Mouse (Mus musculus) left cerebral cortex, adult 2 months (tissue): ENCODE measurements around the gene Galntl6. TPM values are rescaled to one million over a fixed set of nuclear protein-coding genes. Genes with fewer than 3 reads are reported as not detected.
"Not testable (repeated sequence)": the region's sequence is repeated elsewhere in the genome, so short reads cannot be mapped to it uniquely, and the experiment has no call there.

Experiments used
- DNase-seq, 2 experiments: peaks; one replicate each; pipeline ENCODE4 v3.0.0; 2021 to 2022; ENCODE audit warnings: low spot score in 2 of 2, mixed read lengths in 1 of 2; ENCODE audit errors: extremely low spot score in 1 of 2
- H3K27ac ChIP-seq: fragments of 200-600 bp; 2 replicates; pipeline ENCODE4 v1.8.1; 2022
- H3K4me3 ChIP-seq: fragments of 200-600 bp; 2 replicates; pipeline ENCODE4 v1.8.1; 2022
- CTCF ChIP-seq: fragments of 200-600 bp; IDR thresholded peaks from 2 replicates; pipeline ENCODE4 v1.8.1; 2022; ENCODE audit warnings: antibody characterized with exemption, mild to moderate bottlenecking, moderate library complexity
- intact Hi-C: fragments of 180-260 bp; cut with DNase I; formaldehyde crosslinking; loops from one replicate; pipeline ENCODE4 v1.15.1; 2025
- total RNA-seq, 2 experiments: library from RNA; stranded (reverse); gene quantifications; 2 replicates each; pipeline ENCODE4 v1.2.3; 2021

The Galntl6 gene
- total RNA-seq, 2 experiments from 2014 or later: 25.7 to 28.0 TPM

DNA sequence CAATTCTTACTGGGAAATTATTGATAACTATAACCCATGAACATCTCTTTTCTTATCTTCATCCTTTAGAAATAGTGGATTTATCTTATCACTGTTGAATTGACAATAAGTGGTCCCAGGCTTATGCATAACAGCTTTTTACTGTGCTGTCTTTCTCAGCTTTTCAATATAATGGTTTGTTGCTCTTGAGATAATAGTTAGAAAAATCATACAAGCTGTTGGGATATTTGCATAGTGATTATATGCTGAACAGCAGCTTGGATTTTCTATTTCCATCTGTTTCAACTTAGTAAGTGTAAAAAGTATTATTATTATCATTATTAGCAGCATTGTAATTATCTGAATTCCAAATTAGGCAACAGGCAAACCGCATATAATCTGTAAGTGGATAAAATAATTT lies 337.1 kb downstream of the Galntl6 start:
- Histone ChIP-seq H3K27ac (no peak overlapping the region), H3K4me3 (no peak overlapping the region)
- intact Hi-C loops: no loop called here
- no peak for TF ChIP-seq CTCF
- DNase-seq: no peak

DNA sequence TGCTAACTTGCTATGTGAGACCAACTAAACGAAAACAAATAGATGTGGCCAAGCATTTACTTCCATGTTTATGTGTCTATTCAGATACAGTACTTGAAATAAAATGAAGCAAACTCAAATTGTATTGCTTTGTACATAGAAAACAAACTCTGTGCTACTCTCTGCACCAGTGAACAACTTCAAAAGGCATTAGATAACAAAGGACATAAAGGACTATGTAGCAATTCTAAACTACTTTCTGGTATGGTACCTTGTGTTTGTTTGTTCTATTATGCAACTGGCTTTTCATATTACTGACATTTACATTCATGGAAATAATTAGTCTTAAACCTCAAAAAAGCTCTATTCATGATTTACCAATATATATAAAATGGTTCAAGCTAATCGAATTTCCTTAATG lies 344.4 kb downstream of the Galntl6 start:
- no peak for DNase-seq
- H3K27ac ChIP-seq: no peak overlapping the region
- intact Hi-C loops: loop anchor here (2.0 to 5.0 kb wide), 2 partner anchors 344 to 629 kb away; partner anchors contain the start of genes BC030500 and Galntl6
- TF ChIP-seq CTCF: no peak
- H3K4me3 ChIP-seq: no peak overlapping the region

DNA sequence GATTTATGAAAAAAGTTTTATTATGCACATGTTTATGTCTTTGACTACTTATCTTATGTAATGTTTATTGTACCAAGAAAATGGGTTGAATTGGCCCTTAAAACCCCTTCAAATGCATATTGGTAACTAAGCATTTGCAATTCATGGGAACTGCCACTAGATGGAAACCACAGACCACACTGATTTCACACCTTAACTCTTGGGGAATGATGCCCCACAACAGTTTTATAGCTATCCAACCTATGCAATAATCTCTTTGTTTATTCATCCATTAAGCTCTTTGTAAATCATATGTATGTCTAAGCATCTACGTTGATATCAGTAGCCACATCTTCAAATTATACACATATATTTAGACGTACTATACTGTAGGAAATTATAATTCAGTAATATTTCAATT lies 346.3 kb downstream of the Galntl6 start:
- peak; percentile 82 for TF ChIP-seq CTCF
- peak in 1 of 2 experiments; percentile 10 for DNase-seq
- H3K4me3 ChIP-seq: no peak overlapping the region
- no peak overlapping the region for H3K27ac ChIP-seq
- intact Hi-C loops: loop anchor here (2.0 to 5.0 kb wide), 2 partner anchors 346 to 1901 kb away; partner anchors contain the start of genes BC030500 and Galntl6

DNA sequence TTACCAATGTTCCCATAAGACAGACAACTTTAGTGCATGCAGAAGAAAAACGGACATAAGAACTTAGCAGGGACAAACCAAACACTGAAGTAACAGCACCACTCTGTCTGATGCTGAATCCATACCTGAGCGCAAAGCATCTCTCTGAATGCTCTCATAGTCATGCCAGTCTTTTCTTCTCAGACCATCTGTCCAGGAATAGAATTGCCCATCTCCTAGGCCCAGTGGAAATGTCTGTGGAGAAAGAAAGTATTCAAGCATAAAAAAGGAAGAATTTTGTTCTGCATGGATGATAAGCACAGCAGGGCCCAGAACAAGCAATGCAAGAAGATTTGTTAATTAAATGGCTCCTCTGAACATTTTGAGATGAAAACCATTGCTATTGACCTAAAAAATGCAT lies 376.7 kb downstream of the Galntl6 start:
- no peak for TF ChIP-seq CTCF
- Histone ChIP-seq H3K4me3 (no peak overlapping the region), H3K27ac (no peak overlapping the region)
- intact Hi-C loops: no loop called here
- DNase-seq: no peak

DNA sequence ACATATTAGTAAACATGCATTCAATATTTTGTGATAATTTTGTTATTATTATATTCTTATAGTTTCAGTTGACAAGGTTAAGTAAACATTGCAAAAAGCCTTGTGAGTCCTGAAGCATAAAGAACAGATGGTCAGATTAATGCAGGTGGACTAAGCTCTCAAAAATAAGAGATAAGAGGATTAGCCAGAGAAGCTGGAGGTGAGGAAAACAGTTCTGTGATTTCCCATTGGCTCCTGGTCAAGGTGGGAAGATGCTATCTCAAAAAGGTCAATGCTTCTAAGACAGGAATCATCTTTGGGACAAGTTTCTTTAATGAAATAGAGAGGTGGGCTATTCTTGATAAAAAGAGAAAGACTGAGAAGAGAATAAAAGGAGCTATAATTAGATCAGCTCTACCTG lies 377.8 kb downstream of the Galntl6 start:
- Histone ChIP-seq H3K27ac (no peak overlapping the region), H3K4me3 (no peak overlapping the region)
- intact Hi-C loops: no loop called here
- DNase-seq: no peak
- TF ChIP-seq CTCF: no peak

DNA sequence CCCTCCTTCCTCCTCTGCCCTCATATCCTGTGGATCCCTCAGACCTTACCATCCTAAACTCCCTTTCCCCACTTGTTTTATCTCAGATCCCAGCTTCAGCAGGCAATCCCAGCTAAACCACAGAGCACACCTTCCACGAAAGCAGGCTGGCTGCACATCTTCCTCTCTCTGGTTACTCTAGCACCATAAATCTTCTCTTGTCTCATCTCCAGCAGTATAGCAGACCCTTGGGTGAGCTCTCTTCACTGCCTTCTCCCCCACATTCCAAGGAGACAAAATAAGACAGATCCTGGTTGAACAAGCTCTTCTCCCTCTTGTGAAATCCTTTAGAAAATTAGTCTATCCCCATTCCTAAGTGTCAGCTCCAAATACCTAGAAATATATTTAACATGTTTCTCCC lies 389.0 kb downstream of the Galntl6 start:
- Histone ChIP-seq H3K27ac (no peak overlapping the region), H3K4me3 (no peak overlapping the region)
- intact Hi-C loops: no loop called here
- TF ChIP-seq CTCF: no peak
- no peak for DNase-seq

DNA sequence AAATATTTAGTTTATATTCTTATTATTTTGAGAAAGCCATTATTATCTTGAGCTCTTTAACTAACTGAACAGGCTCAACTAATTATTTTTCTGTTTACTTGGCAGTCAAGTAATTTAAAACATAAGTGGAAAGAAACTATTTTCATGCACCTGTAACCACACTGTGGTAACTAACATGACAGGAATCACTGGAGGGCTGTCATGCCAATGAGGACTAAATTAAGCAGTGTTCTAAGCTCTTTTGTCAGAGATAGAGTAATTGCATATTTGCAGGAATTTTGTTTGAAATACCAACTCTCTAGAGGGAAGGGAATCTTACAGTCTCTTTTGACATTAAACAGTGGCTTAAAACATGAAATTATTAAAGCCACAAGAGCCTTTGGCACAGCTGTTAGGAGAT lies 390.5 kb downstream of the Galntl6 start:
- intact Hi-C loops: no loop called here
- DNase-seq: no peak
- TF ChIP-seq CTCF: no peak
- Histone ChIP-seq H3K4me3 (no peak overlapping the region), H3K27ac (no peak overlapping the region)

DNA sequence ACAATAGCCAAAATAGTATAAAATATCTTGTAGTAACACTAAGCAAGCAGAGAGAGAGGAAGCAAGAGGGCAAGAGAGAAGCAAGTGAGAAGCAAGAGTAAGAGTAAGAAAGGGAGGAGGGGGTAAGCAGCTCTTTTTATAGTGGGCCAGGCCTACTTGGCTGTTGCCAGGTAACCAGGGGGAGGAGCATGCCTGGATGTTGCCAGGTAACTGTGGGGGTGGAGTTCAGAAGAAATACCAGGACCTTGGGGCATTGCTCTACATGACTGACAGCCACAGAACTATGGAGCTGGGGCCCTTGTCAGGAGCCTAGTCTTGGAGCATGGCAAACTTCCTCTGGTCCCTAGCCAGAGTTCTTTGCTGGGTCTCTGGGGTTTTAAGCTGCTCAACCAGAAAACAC lies 401.9 kb downstream of the Galntl6 start:
- no peak for TF ChIP-seq CTCF
- Histone ChIP-seq H3K27ac (no peak overlapping the region), H3K4me3 (no peak overlapping the region)
- no peak for DNase-seq
- intact Hi-C loops: no loop called here

DNA sequence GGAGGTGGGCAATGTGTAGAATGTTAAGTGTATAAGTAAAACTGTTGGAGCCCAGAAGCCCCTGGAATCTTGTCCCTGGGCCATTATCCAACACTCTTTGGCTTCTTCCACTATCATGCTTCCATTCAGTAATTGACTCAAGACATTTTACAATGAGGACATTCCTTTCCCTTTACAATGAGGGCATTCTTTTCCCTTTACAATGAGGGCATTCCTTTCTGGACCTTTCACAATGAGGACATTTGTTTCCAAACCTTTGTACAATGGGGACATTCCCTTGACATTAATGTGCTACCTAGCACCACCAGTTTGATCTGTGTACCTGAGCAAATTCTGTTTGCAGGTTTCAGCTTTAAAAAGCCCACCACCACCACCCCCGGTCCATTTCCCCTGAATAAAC lies 403.4 kb downstream of the Galntl6 start:
- no peak for DNase-seq
- intact Hi-C loops: no loop called here
- no peak overlapping the region for H3K4me3 ChIP-seq
- TF ChIP-seq CTCF: no peak
- H3K27ac ChIP-seq: no peak overlapping the region

DNA sequence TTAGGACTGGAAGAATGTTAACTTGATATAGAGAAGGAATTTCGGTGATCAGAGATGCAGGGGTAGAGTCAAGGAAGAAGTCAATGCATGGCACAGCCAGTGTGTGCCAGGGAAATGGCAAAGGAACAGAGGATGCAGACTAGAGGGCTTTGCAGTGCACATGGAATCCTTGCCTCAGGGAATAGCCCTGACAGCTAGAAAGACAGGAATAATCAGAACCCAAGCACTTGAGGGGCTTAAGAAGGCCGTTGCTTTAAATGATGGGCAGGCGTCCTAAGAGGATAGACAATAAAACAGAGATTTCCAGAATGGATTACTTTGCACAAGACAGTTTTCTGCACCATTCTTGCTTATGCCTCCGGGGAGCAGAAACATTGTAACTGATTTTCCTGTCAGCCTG lies 425.3 kb downstream of the Galntl6 start:
- TF ChIP-seq CTCF: no peak
- intact Hi-C loops: no loop called here
- no peak overlapping the region for H3K27ac ChIP-seq
- DNase-seq: no peak
- no peak overlapping the region for H3K4me3 ChIP-seq

DNA sequence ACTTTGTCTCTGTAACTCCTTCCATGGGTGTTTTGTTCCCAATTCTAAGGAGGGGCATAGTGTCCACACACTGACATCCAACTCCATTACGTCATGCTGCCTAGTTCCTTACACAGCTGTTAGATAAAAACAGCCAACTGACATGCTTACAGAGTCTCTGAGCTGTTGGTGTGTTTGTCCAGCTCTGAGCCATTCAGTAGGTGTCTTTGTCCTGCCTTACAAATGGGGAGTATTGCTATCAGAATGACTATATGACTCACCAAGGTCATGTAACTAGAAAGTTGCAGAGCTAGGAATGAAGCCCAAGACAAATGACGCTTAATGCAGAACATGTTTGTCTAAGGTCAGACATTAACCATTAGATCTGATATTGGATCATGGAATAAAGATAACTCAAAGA lies 449.1 kb downstream of the Galntl6 start:
- H3K4me3 ChIP-seq, DNase-seq, intact Hi-C loops: not testable (repeated sequence)

DNA sequence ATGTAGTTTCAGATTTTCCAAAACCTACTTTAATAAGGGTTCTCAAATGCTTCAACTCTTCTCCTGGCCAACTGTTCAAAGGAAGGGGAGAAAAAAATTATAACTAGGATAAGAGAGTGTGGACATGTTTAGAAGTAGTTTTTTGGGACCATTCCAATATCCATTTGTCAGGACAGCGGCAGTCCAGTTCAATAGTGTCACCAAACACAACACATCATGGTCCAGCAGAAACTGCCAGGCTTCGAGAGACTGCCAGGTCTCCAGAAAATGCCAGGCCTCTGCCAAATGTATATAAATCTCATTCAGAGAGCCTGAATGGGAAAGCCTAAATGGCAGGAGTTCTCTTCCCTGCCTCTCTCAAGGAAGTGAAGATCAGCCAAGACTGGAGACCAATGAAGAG lies 469.7 kb downstream of the Galntl6 start:
- DNase-seq: no peak
- H3K27ac ChIP-seq: no peak overlapping the region
- TF ChIP-seq CTCF: no peak
- H3K4me3 ChIP-seq: no peak overlapping the region
- intact Hi-C loops: no loop called here

More for the DNA sequence above, 449.1 kb downstream of the Galntl6 start:
- not testable (repeated sequence) for H3K27ac ChIP-seq

DNA sequence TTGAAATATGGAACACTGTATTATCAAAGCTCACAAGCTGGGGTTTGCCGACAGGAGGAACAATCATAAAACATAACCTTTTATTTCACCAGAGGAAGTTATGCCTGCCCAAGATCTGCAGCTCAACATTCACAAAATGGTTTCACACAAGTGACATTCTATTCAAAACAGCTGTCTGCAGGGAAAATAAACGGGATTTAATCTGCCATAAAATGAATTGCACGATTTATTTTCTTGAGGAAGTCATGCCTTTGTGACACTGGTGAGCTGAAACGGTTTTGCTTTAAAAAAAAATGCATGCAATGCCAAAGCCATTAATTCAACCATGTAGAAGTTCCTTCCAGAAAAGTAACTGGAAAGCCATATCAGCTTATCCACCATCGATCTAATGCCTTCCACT lies 494.0 kb downstream of the Galntl6 start:
- no peak for DNase-seq
- intact Hi-C loops: no loop called here
- no peak for TF ChIP-seq CTCF

DNA sequence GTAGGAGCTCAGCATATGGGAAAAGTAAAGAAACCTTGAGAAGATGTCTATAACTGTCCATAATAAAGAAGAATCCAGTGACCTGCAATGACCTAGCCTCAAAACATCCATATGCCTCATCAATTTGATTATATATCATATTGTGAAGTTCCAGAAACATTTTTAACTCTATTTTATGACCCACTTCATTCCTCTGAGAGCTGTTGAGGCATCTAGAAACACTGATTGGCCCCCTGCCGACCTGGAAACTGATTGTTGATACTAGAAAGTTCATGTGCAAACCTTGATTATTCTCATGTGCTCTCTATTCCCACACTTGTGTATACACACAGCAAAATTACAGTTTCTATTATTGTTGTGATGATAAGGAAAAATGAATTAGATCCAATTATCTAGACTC lies 494.9 kb downstream of the Galntl6 start:
- H3K4me3 ChIP-seq: no peak overlapping the region
- no peak overlapping the region for H3K27ac ChIP-seq
- intact Hi-C loops: no loop called here
- TF ChIP-seq CTCF: no peak
- no peak for DNase-seq

More for the DNA sequence above, 494.0 kb downstream of the Galntl6 start:
- H3K4me3 ChIP-seq: no peak overlapping the region
- H3K27ac ChIP-seq: no peak overlapping the region
